ENCODE assay signal across 8 mouse cellular contexts in genomic region chrX:163957803-163958466, GRCm38 (mm10). TPM values are rescaled to one million over a fixed set of nuclear protein-coding genes. Genes with fewer than 3 reads are reported as not detected.
DNase-seq lines count a peak whose midpoint lies in the region; ATAC-seq and TF ChIP-seq lines count a peak whose summit lies in the region.

No protein-coding gene starts in this region.

- 29% methylated on average over 58 of the region's 67 CpGs for WGBS in forebrain, postnatal 0 days
- WGBS in hindbrain, embryonic 12.5 days = 33% methylated on average over 33 of the region's 67 CpGs
- WGBS in limb, embryonic 11.5 days = 13% methylated on average over 51 of the region's 67 CpGs
- 12% methylated on average over 42 of the region's 67 CpGs for WGBS in midbrain, embryonic 11.5 days

- peaks cover 5% of the 10 kb centered on the region; the same call in 1 of the 2 replicates for H3K36me3 ChIP-seq in forebrain, postnatal 0 days (ENCODE audit: insufficient read depth)
- H3K36me3 ChIP-seq in hindbrain, embryonic 12.5 days = peaks cover 19% of the 10 kb centered on the region
- no peaks in the 10 kb centered on the region; the same call in 1 of the 2 replicates for H3K36me3 ChIP-seq in limb, embryonic 11.5 days (ENCODE audit: control insufficient read depth, insufficient read depth, low read length)
- H3K36me3 ChIP-seq in midbrain, embryonic 11.5 days (ENCODE audit: control insufficient read depth, insufficient read depth, low read length) = no peaks in the 10 kb centered on the region

- no peak for TF ChIP-seq CTCF in forebrain, postnatal 0 days (IDR thresholded peaks at IDR 0.05; ENCODE audit: low read depth)

- H3K4me2 ChIP-seq in forebrain, postnatal 0 days (ENCODE audit: low read depth) = peak overlapping the region; percentile 50
- peak overlapping the region; percentile 58 for H3K4me2 ChIP-seq in hindbrain, embryonic 12.5 days (replicated peaks)
- H3K4me2 ChIP-seq in limb, embryonic 11.5 days (ENCODE audit: low read depth, severe bottlenecking) = peak overlapping the region; percentile 56
- peak overlapping the region; percentile 49 for H3K4me2 ChIP-seq in midbrain, embryonic 11.5 days

- ATAC-seq in forebrain, postnatal 0 days = peak; percentile 91
- peak; percentile 95 for ATAC-seq in hindbrain, embryonic 12.5 days (ENCODE audit: low FRiP score)
- peak; percentile 91 for ATAC-seq in limb, embryonic 11.5 days (ENCODE audit: insufficient number of reproducible peaks, low FRiP score, low TSS enrichment, low read depth)
- ATAC-seq in midbrain, embryonic 11.5 days (ENCODE audit: low FRiP score) = peak; percentile 92

- H3K27me3 ChIP-seq in forebrain, postnatal 0 days (ENCODE audit: insufficient read depth, low read length) = no peaks in the 10 kb centered on the region
- H3K27me3 ChIP-seq in hindbrain, embryonic 12.5 days = peaks cover 7% of the 10 kb centered on the region
- H3K27me3 ChIP-seq in limb, embryonic 11.5 days (ENCODE audit: control insufficient read depth, insufficient read depth, low read length) = no peaks in the 10 kb centered on the region; the same call in 1 of the 2 replicates
- H3K27me3 ChIP-seq in midbrain, embryonic 11.5 days (ENCODE audit: control insufficient read depth, insufficient read depth, low read length) = peaks cover 2% of the 10 kb centered on the region

- DNase-seq in T-cell, adult 2 months (ENCODE audit: low spot score) = peak; percentile 77
- peak; percentile 21 for DNase-seq in cerebellum, adult 8-10 months
- peak; percentile 65 for DNase-seq in forebrain, postnatal 0 days
- DNase-seq in limb, embryonic 11.5 days (ENCODE audit: low spot score) = peak; percentile 72
- peak; percentile 98 for DNase-seq in midbrain, embryonic 11.5 days (ENCODE audit: low spot score, missing footprints)
- DNase-seq in right cerebral cortex, postnatal 4 days = peak; percentile 68
- peak; percentile 22 to 46 for DNase-seq in urinary bladder, postnatal 36 days (ENCODE audit: low spot score in 2 of 2)

- H3K27ac ChIP-seq in forebrain, postnatal 0 days (ENCODE audit: low read depth, low read length) = peak overlapping the region; percentile 95
- peak overlapping the region; percentile 96 for H3K27ac ChIP-seq in hindbrain, embryonic 12.5 days
- H3K27ac ChIP-seq in limb, embryonic 11.5 days (replicated peaks; ENCODE audit: low read depth, low read length) = peak overlapping the region; percentile 87
- peak overlapping the region; percentile 72 for H3K27ac ChIP-seq in midbrain, embryonic 11.5 days (ENCODE audit: low read depth, low read length)

- peak overlapping the region; percentile 63 for H3K4me3 ChIP-seq in forebrain, postnatal 0 days (ENCODE audit: low read depth, low read length)
- H3K4me3 ChIP-seq in hindbrain, embryonic 12.5 days = peak overlapping the region; percentile 60
- peak overlapping the region; percentile 62 for H3K4me3 ChIP-seq in limb, embryonic 11.5 days (ENCODE audit: low read depth, low read length)
- peak overlapping the region; percentile 55 for H3K4me3 ChIP-seq in midbrain, embryonic 11.5 days (ENCODE audit: low read depth, low read length)

- peak overlapping the region; percentile 75 for H3K9ac ChIP-seq in forebrain, postnatal 0 days
- peak overlapping the region; percentile 76 for H3K9ac ChIP-seq in hindbrain, embryonic 12.5 days
- H3K9ac ChIP-seq in limb, embryonic 11.5 days (ENCODE audit: low read length) = peak overlapping the region; percentile 78
- peak overlapping the region; percentile 72 for H3K9ac ChIP-seq in midbrain, embryonic 11.5 days (ENCODE audit: low read length)

- no peaks in the 10 kb centered on the region for H3K9me3 ChIP-seq in forebrain, postnatal 0 days (ENCODE audit: low read length)
- no peaks in the 10 kb centered on the region for H3K9me3 ChIP-seq in hindbrain, embryonic 12.5 days (replicated peaks)
- H3K9me3 ChIP-seq in limb, embryonic 11.5 days (ENCODE audit: control insufficient read depth, low read length) = no peaks in the 10 kb centered on the region
- no peaks in the 10 kb centered on the region for H3K9me3 ChIP-seq in midbrain, embryonic 11.5 days (ENCODE audit: control insufficient read depth, low read length)

- H3K4me1 ChIP-seq in forebrain, postnatal 0 days (ENCODE audit: insufficient read depth) = no peaks in the 10 kb centered on the region
- peaks cover 4% of the 10 kb centered on the region for H3K4me1 ChIP-seq in hindbrain, embryonic 12.5 days
- no peaks in the 10 kb centered on the region for H3K4me1 ChIP-seq in limb, embryonic 11.5 days (ENCODE audit: control insufficient read depth, insufficient read depth, low read length)
- no peaks in the 10 kb centered on the region for H3K4me1 ChIP-seq in midbrain, embryonic 11.5 days (ENCODE audit: control insufficient read depth, insufficient read depth, low read length)

RNA-seq across cellular contexts. Expression of gene Zrsr2, which starts 0.5 kb away (rescaled TPM):
- total RNA-seq in forebrain, postnatal 0 days (2014; rRNA removed) = 18.5 and 24.4 TPM in 2 replicates
- 73.9 and 81.3 TPM in 2 replicates for polyA plus RNA-seq in forebrain, postnatal 0 days (2015; fragmentation: Nextera tagmentation; extraction: Ambion mirVana)
- 72.2 and 72.6 TPM in 2 replicates for polyA plus RNA-seq in hindbrain, embryonic 12.5 days (2016; fragmentation: Nextera tagmentation; extraction: Ambion mirVana)
- 75.5 and 76.6 TPM in 2 replicates for polyA plus RNA-seq in limb, embryonic 11.5 days (2014; fragmentation: Nextera tagmentation; extraction: Ambion mirVana)
- polyA plus RNA-seq in midbrain, embryonic 11.5 days (2014; fragmentation: Nextera tagmentation; extraction: Ambion mirVana) = 51.1 and 54.7 TPM in 2 replicates

RNA-seq across cellular contexts. Expression of gene Ap1s2, which starts 49.1 kb away (rescaled TPM):
- total RNA-seq in forebrain, postnatal 0 days (2014; rRNA removed) = 96.6 and 123 TPM in 2 replicates
- polyA plus RNA-seq in forebrain, postnatal 0 days (2015; fragmentation: Nextera tagmentation; extraction: Ambion mirVana) = 111 and 135 TPM in 2 replicates
- 51.9 and 58.5 TPM in 2 replicates for polyA plus RNA-seq in hindbrain, embryonic 12.5 days (2016; fragmentation: Nextera tagmentation; extraction: Ambion mirVana)
- 23.4 and 23.5 TPM in 2 replicates for polyA plus RNA-seq in limb, embryonic 11.5 days (2014; fragmentation: Nextera tagmentation; extraction: Ambion mirVana)
- polyA plus RNA-seq in midbrain, embryonic 11.5 days (2014; fragmentation: Nextera tagmentation; extraction: Ambion mirVana) = 48.4 and 56.5 TPM in 2 replicates

Comparison
In these comparisons a context has a peak if more than half of its experiments do, and no peak if none do; other contexts are left out.
1. Peak in every context shown above with its lines: DNase-seq, ATAC-seq, H3K4me3 ChIP-seq and H3K27ac ChIP-seq.
2. DNase-seq: peak in every context shown above with its lines; median percentile 98 in midbrain, embryonic 11.5 days; 77 in T-cell, adult 2 months; 72 in limb, embryonic 11.5 days; 68 in right cerebral cortex, postnatal 4 days; 65 in forebrain, postnatal 0 days; 34 in urinary bladder, postnatal 36 days; 21 in cerebellum, adult 8-10 months.